Mouse (Mus musculus) olfactory bulb, adult 2 months (tissue): ENCODE measurements at regions not wholly inside any gene's neighbourhood (a gene's known extent, or its start where the extent isn't known, plus 50 kb on each side); places are given as distances from the start of the nearest gene placed in this dataset.

Source experiments
- CTCF ChIP-seq: fragments of 200-500 bp; IDR thresholded peaks from 2 replicates; pipeline ENCODE4 v1.5.1; 2012; ENCODE audit warnings: low read depth, mild to moderate bottlenecking, low read length, moderate library complexity; ENCODE audit not compliant: insufficient read depth
- POLR2A ChIP-seq: fragments of 200-500 bp; IDR thresholded peaks from 2 replicates; pipeline ENCODE4 v1.6.1; 2012; ENCODE audit warnings: mild to moderate bottlenecking, low read depth, low read length, moderate library complexity; ENCODE audit not compliant: insufficient read depth

GRCm38 (mm10) chr12:54482020-54482419 lies 174.4 kb downstream of the Sptssa start:
- TF ChIP-seq POLR2A (no peak), CTCF (no peak)
